ENCODE assay signal across 14 mouse cellular contexts in the genomic region with DNA sequence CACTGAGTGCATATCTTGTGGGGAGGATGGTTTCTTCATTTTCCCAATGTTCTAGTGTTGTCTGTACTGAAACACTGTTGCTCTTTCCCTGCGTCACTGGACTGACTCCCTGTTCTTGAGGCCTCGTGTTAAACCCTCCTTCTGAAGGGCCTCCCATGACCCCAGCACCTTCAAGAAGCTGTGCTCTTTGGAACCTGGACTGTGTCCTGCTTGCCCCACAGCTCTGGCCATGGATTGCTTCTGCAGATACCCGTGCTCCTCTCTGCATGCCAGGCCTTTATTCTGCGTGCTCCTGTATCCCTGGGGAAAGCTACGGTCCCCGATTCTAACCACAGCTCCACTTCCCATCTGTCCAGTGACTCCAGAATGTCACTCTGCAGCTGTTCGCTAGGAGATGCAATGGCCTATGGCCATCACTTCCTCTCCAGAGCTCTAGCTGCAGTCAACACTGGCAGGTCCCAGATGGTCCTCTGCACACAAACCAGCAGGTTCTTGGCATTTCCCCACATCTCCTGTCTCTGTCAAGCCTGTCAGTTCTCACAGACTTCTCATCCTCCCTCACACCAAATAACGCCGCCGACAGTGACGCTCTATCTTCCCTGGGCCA. TPM values are rescaled to one million over a fixed set of nuclear protein-coding genes. Genes with fewer than 3 reads are reported as not detected.
A peak's percentile ranks its signal among the peaks of the same experiment; 100 is the strongest.
DNase-seq lines count a peak whose midpoint lies in the region; ATAC-seq lines count a peak whose summit lies in the region.
"Had no signal": no experiment of that assay in that cellular context is flagged by ENCODE, and none has a peak within 500 bp of the region (broad histone marks: within the 10 kb centered on the region; RNA-seq: fewer than 3 reads in every experiment).

No protein-coding gene starts in this region.

- WGBS in kidney, embryonic 14.5 days = 60% methylated on average over 11 of the region's 11 CpGs

- H3K27ac ChIP-seq in kidney, embryonic 14.5 days (ENCODE audit: low read depth, low read length) = no peak overlapping the region
- H3K27ac ChIP-seq: neural tube, embryonic 13.5 days had no signal

- no peaks in the 10 kb centered on the region for H3K9me3 ChIP-seq in kidney, embryonic 14.5 days (ENCODE audit: control insufficient read depth, low read length)
- H3K9me3 ChIP-seq: neural tube, embryonic 13.5 days had no signal

- H3K4me2 ChIP-seq in kidney, embryonic 14.5 days (replicated peaks; ENCODE audit: low read depth, low read length) = no peak overlapping the region
- H3K4me2 ChIP-seq: neural tube, embryonic 13.5 days had no signal

- H3K4me3 ChIP-seq in kidney, embryonic 14.5 days (ENCODE audit: low read length) = no peak overlapping the region
- H3K4me3 ChIP-seq: neural tube, embryonic 13.5 days had no signal

- no peaks in the 10 kb centered on the region for H3K36me3 ChIP-seq in kidney, embryonic 14.5 days (ENCODE audit: control insufficient read depth, insufficient read depth, low read length)
- H3K36me3 ChIP-seq: neural tube, embryonic 13.5 days had no signal

- H3K27me3 ChIP-seq in kidney, embryonic 14.5 days (ENCODE audit: control insufficient read depth, insufficient read depth, low read length) = 0 out of 2 replicates have a peak, but pooled peaks cover 3% of the 10 kb centered on the region

- no peak for ATAC-seq in kidney, embryonic 14.5 days (ENCODE audit: low FRiP score, low TSS enrichment)
- no peak for ATAC-seq in inflammation-experienced regulatory T-cells, adult 6 months
- ATAC-seq: activated CD4-positive, CD25-positive, alpha-beta regulatory T cell, adult 4 months had no signal

- no peaks in the 10 kb centered on the region for H3K4me1 ChIP-seq in kidney, embryonic 14.5 days (ENCODE audit: control insufficient read depth, insufficient read depth, low read length)
- H3K4me1 ChIP-seq: neural tube, embryonic 13.5 days had no signal

- DNase-seq in kidney, adult 18-20 months = peak; percentile 38
- DNase-seq in cerebellum, adult 11-12 months = peak; percentile 59
- DNase-seq in cerebellum, adult 9-11 months = peak; percentile 64
- peak; percentile 40 to 84 for DNase-seq in kidney, postnatal 25 days
- DNase-seq in adrenal gland, postnatal 4 days (ENCODE audit: low spot score in 2 of 2) = no peak
- DNase-seq: gastrocnemius, postnatal 36 days; lung, adult 18-20 months; thymus, adult 2 months had no signal

- no peak overlapping the region for H3K9ac ChIP-seq in kidney, embryonic 14.5 days (ENCODE audit: low read depth, low read length)
- H3K9ac ChIP-seq: neural tube, embryonic 13.5 days had no signal

RNA-seq across cellular contexts. Expression of gene Slc11a2, which starts 5.2 kb away (rescaled TPM):
- 16.4 and 22.6 TPM in 2 replicates for polyA plus RNA-seq in kidney, embryonic 14.5 days (2014; fragmentation: Nextera tagmentation; extraction: Ambion mirVana)
- polyA plus RNA-seq in inflammation-experienced regulatory T-cells, adult 6 months (2017; shearing (Covaris generic)) = 10 to 100 TPM; 20.5 to 30.5 (median 26.7) TPM
- 10 to 100 TPM; 73.1 to 89.5 TPM for total RNA-seq in adrenal gland, postnatal 4 days (2021)

RNA-seq across cellular contexts. Expression of gene Gm5475, which starts 8.1 kb away (rescaled TPM):
- polyA plus RNA-seq in kidney, embryonic 14.5 days (2014; fragmentation: Nextera tagmentation; extraction: Ambion mirVana) = 0.14 TPM in 1 of 2 replicates, not detected in the other
- polyA plus RNA-seq in inflammation-experienced regulatory T-cells, adult 6 months (2017; shearing (Covaris generic)) = under 1 TPM in 2 of 3 experiments, not detected in 1; 0.26 to 0.49 TPM
- under 1 TPM; 0.23 to 0.59 TPM for total RNA-seq in adrenal gland, postnatal 4 days (2021)
- total RNA-seq: gastrocnemius, postnatal 36 days; hematopoietic stem cell, adult 5-6 weeks; megakaryocyte-erythroid progenitor cell, adult 5-6 weeks had no signal

RNA-seq across cellular contexts. Expression of gene Letmd1, which starts 38.8 kb away (rescaled TPM):
- polyA plus RNA-seq in kidney, embryonic 14.5 days (2014; fragmentation: Nextera tagmentation; extraction: Ambion mirVana) = 19.2 and 25.4 TPM in 2 replicates
- polyA plus RNA-seq in inflammation-experienced regulatory T-cells, adult 6 months (2017; shearing (Covaris generic)) = 10 to 100 TPM; 24.6 to 58.8 (median 54.5) TPM
- total RNA-seq in adrenal gland, postnatal 4 days (2021) = 100 to 1,000 TPM in 1 of 2 experiments, 10 to 100 TPM in 1; 93.9 to 111 TPM

Comparison
In these comparisons a context has a peak if more than half of its experiments do, and no peak if none do; other contexts are left out.
1. DNase-seq: peak in kidney, adult 18-20 months (single experiment), cerebellum, adult 11-12 months (single experiment), cerebellum, adult 9-11 months (single experiment) and kidney, postnatal 25 days (2 of 2); none in adrenal gland, postnatal 4 days (0 of 2).